Mouse (Mus musculus): ENCODE data around the gene Prap1. TPM values are rescaled to one million over a fixed set of nuclear protein-coding genes. Genes with fewer than 3 reads are reported as not detected.

The Prap1 gene
- 487 and 598 TPM in 2 replicates for polyA plus RNA-seq (2015; fragmentation: Nextera tagmentation; extraction: Ambion mirVana)

DNA sequence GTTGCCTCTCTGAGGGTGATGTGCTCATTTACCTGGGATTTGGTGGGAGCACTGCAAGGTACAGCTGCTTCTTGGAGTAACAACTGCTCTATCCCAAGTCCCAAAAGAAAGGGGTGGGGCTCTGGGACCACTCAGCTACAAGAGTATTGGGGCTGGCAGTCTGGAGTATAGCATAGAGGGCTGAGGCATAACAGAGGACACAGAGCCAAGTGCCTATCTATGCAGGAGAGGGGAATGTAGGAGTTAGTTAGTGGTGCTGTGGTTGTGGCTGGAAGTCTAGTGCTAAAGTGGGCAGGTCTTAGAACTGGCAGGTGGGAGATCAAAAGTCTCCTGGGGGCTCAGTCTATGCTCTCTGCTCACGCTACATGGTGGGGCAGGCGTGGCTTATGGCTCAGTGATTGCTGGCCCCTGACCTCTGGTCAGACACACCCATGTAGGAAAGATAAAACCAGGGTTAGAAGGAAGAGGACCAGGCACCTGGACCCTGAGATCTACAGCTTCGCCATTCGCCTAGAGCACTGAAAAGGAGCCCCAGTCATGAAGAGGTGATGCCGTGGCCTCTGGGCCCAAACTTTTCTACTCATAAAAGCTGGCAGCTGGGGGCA lies at the start of gene Prap1:
TSS of gene Prap1 (plus strand) at position 472 of the 605 bp plus-strand sequence.
- H3K4me3 ChIP-seq (replicated peaks) = peak within 1 kb of the TSS; percentile 30
- H3K27me3 ChIP-seq (replicated peaks) = no peaks in the 10 kb centered on the region
- H3K4me2 ChIP-seq (replicated peaks) = peak within 1 kb of the TSS; percentile 47
- peak within 1 kb of the TSS; percentile 62; the same call in 1 of the 2 replicates for H3K27ac ChIP-seq
- ATAC-seq = peak; percentile 82
- H3K4me1 ChIP-seq (replicated peaks) = 0 out of 2 replicates have a peak, but pooled peaks cover 13% of the 10 kb centered on the region
- H3K36me3 ChIP-seq = no peaks in the 10 kb centered on the region
- no peak within 1 kb of the TSS for H3K9ac ChIP-seq
- no peaks in the 10 kb centered on the region for H3K9me3 ChIP-seq
- 53% methylated on average over 5 of the region's 5 CpGs for WGBS

DNA sequence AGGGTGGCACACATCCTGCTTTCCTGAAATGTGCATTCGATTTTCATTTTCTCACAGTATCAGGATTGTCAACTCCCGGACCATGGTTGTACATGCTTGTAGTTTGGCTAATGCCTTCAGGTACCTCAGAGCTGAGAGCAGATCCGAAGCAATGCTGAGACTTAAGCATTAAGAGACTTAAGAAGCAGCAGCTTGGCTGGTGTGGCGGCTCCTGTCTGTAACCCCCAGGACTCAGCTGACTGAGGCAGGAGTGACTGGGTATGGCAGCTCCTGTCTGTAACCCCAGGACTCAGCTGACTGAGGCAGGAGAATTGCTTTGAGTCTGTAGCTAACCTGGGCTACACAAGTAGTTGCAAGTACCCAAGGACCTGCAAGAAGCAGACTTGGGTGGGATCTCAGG lies 47.6 kb upstream of the Prap1 start:
- no peak for ATAC-seq
- Histone ChIP-seq H3K4me3 (replicated peaks) (no peak overlapping the region), H3K4me2 (replicated peaks) (no peak overlapping the region), H3K9me3 (no peaks in the 10 kb centered on the region), H3K27me3 (replicated peaks) (peaks cover 61% of the 10 kb centered on the region), H3K27ac (no peak overlapping the region), H3K4me1 (replicated peaks) (peaks cover 23% of the 10 kb centered on the region), H3K9ac (no peak overlapping the region), H3K36me3 (peaks cover 8% of the 10 kb centered on the region; the same call in 1 of the 2 replicates)
- 69% methylated on average over 4 of the region's 4 CpGs for WGBS

DNA sequence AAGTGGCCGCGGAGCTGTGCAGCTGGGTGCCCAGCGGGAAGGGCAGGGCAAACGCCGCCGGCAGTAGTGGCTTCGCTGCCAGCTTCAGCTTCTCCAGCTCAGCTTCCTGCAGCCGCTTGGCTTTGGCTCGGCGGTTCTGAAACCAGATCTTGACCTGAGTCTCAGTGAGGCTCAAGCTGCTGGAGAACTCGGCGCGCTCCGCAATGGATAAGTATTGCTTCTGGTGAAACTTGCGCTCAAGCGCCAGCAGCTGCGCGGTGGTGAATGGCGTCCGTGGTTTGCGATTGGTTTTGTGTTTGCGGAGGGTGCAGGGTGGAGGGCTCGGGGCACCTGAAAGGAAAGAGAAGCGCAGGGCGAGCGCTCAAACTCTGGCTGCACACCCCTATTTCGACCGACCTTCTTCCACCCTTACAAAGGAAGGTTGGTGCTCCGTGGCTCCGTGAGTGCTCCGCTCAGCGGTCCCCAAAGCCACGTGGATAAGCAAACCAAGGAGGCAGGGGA lies 45.3 kb upstream of the Prap1 start:
- ATAC-seq = no peak
- WGBS = under 1% methylated on average over 33 of the region's 33 CpGs
- Histone ChIP-seq H3K9ac (no peak overlapping the region), H3K4me3 (replicated peaks) (peak overlapping the region; percentile 44), H3K27ac (no peak overlapping the region), H3K4me2 (replicated peaks) (peak overlapping the region; percentile 90), H3K36me3 (no peaks in the 10 kb centered on the region), H3K9me3 (no peaks in the 10 kb centered on the region), H3K4me1 (replicated peaks) (peaks cover 23% of the 10 kb centered on the region), H3K27me3 (replicated peaks) (peaks cover 80% of the 10 kb centered on the region)

DNA sequence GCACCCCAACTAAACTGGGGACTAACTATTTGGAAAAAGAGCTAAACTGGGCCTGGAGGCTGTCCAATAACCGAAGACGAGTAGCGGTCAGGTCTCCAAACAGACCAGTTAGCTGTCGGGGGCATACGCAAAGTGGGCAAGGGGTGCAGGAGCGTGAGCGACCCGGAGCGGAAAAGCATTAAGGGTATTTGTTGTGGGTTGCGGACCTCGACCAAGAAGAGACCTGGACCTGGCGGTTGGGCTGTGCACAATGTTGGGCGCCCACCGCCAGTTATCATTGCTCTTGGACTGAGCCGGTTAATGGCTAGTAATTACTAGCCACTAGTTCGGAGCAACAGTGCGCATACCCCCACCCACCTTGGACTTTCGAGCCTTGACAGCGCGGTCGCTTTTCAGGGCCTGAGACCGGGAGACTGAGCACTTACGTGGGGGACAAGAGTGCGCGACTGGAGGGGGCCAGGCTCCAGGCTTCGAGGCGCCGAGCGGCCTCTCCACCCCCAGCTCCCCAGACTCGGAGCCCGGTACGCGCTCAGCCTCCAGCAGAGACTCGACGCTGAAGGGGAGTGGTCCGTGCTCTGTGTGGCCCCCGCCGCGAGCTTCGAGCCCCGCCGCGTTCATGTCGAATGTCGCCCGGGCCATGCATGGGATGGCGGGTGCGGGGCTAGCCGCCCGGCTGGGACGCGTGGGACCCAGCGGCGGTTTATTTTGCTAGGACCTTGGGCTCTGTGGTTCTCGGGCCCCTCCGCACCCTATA lies 44.7 kb upstream of the Prap1 start, which contains the start of gene Msx3:
TSS of gene Msx3 (minus strand) at position 729 of the 754 bp plus-strand sequence.
- 1% methylated on average over 56 of the region's 56 CpGs for WGBS
- Histone ChIP-seq H3K4me3 (replicated peaks) (peak within 1 kb of the TSS; percentile 44), H3K9me3 (no peaks in the 10 kb centered on the region), H3K9ac (no peak within 1 kb of the TSS), H3K27me3 (replicated peaks) (peaks cover 86% of the 10 kb centered on the region), H3K4me2 (replicated peaks) (peak within 1 kb of the TSS; percentile 90), H3K36me3 (no peaks in the 10 kb centered on the region), H3K27ac (no peak within 1 kb of the TSS), H3K4me1 (replicated peaks) (peaks cover 23% of the 10 kb centered on the region)
- ATAC-seq = peak; percentile 34

DNA sequence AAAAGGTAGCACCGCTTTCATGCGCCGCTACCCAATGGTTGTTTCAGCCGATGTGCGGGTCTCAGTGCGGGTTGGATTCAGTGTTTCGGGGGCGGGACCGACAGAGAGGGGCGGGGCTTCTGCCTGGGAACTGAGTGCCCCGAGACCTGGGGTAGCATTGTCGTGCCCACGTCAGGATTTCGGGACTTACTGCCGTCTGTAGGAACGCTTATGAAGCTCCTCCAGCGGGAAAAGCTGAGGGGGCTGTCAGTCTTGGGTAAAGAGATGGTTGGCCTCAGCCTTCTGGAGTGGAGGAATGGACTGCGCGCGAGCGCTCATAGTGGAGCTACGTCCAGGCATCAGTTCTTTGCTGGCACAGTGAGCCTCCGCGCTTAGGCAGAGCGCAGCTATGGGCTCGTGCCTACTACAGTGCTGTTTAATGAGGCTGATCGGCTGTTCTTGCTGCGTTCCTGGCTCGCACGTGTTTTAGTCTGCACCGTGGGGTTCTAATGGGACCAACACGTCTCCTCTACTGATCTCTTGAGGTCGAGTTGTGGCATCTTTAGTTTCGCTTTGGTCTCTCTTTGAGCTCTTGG lies 44.0 kb upstream of the Prap1 start:
- ATAC-seq = peak; percentile 61
- no peaks in the 10 kb centered on the region for H3K9me3 ChIP-seq
- H3K27me3 ChIP-seq (replicated peaks) = peaks cover 84% of the 10 kb centered on the region
- peak overlapping the region; percentile 44 for H3K4me3 ChIP-seq (replicated peaks)
- H3K4me1 ChIP-seq (replicated peaks) = peaks cover 23% of the 10 kb centered on the region
- peak overlapping the region; percentile 90 for H3K4me2 ChIP-seq (replicated peaks)
- H3K36me3 ChIP-seq = no peaks in the 10 kb centered on the region
- no peak overlapping the region for H3K27ac ChIP-seq
- WGBS = under 1% methylated on average over 34 of the region's 34 CpGs
- H3K9ac ChIP-seq = no peak overlapping the region

DNA sequence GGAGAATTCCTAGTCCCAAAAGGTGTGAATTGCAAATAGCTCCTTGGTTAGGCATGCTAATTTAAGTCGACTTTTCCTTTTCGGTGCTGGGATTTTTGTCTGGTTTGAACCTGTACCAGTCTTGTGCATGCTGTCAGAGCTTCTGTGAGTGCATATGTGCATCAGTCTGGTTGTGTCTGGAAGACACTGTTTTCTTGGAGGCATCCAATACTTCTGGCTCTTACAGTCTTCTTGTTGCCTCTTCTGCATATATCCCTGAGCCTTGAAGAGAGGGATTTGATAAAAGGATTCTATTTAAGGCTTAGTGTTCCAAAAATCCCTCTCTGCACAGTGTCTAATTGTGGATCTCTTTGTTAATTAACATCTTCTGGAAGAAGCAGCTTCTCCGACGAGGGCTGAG lies 39.1 kb upstream of the Prap1 start:
- Histone ChIP-seq H3K36me3 (no peaks in the 10 kb centered on the region), H3K9me3 (no peaks in the 10 kb centered on the region), H3K9ac (no peak overlapping the region), H3K4me3 (replicated peaks) (no peak overlapping the region), H3K27me3 (replicated peaks) (peaks cover 72% of the 10 kb centered on the region), H3K4me2 (replicated peaks) (no peak overlapping the region), H3K27ac (no peak overlapping the region), H3K4me1 (replicated peaks) (peaks cover 15% of the 10 kb centered on the region)
- ATAC-seq = no peak
- WGBS = 80% methylated on average over 4 of the region's 4 CpGs

DNA sequence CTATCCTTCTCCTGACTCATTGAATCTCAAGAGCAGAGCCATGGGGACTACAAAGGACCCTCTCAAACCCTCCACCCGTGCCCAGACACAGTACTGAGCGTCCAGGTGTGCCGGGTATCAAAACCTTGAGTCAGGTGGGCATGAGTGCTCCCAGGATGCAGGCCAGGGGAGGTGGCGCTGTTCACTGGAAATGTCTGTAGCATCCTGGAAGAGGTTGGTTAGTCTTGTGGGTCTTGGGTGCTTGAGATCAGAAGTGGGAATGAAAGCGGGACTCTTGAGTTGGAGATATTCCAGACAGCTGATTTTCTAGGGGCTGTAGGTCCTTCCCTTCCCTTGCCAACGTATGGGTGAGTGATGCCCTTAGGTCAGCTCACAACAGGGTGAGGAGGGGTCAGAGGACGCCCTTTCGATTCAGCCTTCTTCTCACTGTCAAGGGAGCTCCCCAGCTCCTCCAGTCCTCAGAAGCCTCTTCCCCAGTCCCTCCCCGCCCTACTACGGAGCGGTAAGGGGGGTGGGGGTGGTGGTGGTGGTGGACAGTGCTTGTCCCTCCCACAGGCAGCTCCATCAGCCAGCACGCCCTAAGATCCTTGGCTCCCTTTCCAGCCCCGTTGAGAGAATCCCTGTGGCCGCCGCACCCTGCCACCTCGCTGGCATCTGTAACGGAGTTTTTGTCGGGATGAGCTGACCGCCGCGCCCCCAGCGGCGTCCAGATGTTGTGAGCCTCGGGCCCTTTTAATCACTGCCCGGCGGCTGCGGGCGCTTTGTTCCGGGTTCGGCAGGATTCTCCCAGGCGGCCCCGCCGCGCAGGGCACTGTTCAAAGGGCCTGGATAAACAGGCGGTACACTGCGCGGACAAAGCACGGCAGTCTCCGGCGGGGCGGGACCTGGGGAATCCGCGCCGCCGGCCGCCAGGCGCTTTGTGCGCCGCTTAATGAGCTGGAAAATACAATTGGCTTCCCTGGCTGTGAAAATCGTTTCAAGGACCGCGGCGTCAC lies 35.5 kb upstream of the Prap1 start:
- Histone ChIP-seq H3K27ac (no peak overlapping the region), H3K4me2 (replicated peaks) (peak overlapping the region; percentile 91), H3K4me1 (replicated peaks) (peaks cover 23% of the 10 kb centered on the region), H3K4me3 (replicated peaks) (peak overlapping the region; percentile 43), H3K36me3 (no peaks in the 10 kb centered on the region), H3K9ac (peak overlapping the region; percentile 45), H3K27me3 (replicated peaks) (peaks cover 78% of the 10 kb centered on the region), H3K9me3 (no peaks in the 10 kb centered on the region)
- 3% methylated on average over 53 of the region's 53 CpGs for WGBS
- ATAC-seq = peak; percentile 60

DNA sequence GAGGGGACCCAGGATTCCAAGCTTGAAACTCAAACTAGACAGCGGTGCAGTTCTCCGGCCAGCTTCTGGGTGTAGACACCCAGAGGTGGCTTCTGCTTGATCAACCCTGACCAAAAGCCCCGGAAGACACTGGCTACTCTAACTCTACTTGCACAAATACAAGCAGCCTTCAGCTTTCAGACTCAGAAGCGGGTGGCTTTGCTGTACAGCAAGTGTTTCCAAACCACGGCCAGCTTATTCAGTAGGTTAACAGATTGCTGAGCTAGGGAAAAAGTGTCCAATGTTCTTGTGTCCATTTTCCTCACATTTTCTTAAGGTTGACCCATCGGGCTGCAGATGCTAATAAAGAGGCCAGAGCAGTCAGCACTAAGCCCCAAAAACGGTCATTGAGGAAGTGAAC lies 34.7 kb upstream of the Prap1 start:
- peaks cover 23% of the 10 kb centered on the region for H3K4me1 ChIP-seq (replicated peaks)
- peaks cover 75% of the 10 kb centered on the region for H3K27me3 ChIP-seq (replicated peaks)
- H3K9me3 ChIP-seq = no peaks in the 10 kb centered on the region
- no peak overlapping the region for H3K27ac ChIP-seq
- H3K9ac ChIP-seq = peak overlapping the region; percentile 45; the same call in 1 of the 2 replicates
- WGBS = 33% methylated on average over 7 of the region's 7 CpGs
- no peaks in the 10 kb centered on the region for H3K36me3 ChIP-seq
- H3K4me3 ChIP-seq (replicated peaks) = peak overlapping the region; percentile 43
- ATAC-seq = no peak
- peak overlapping the region; percentile 91 for H3K4me2 ChIP-seq (replicated peaks)

DNA sequence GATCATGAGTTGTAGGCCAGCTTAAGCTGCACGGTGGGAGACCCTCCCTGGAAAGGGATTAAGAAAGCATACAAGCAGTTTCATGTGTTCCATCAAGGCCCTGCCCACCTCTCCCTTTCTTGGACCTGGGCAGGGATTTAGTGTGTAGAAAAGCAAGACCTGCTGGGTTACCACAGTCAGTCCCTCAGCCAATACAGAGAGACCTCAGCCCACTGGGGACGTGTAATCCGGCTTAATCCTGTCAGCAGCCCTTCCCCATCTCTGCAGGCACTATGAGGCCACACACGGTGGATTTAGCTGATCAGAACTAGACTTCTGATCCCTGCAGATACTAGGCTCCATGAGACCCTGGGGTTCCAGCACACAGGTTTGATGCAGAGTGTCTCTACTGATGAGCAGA lies 33.6 kb upstream of the Prap1 start:
- Histone ChIP-seq H3K27me3 (replicated peaks) (peaks cover 84% of the 10 kb centered on the region), H3K9me3 (no peaks in the 10 kb centered on the region), H3K27ac (no peak overlapping the region), H3K9ac (no peak overlapping the region), H3K4me1 (replicated peaks) (peaks cover 23% of the 10 kb centered on the region), H3K4me2 (replicated peaks) (no peak overlapping the region), H3K4me3 (replicated peaks) (no peak overlapping the region), H3K36me3 (no peaks in the 10 kb centered on the region)
- ATAC-seq = no peak
- WGBS = 47% methylated on average over 4 of the region's 4 CpGs

DNA sequence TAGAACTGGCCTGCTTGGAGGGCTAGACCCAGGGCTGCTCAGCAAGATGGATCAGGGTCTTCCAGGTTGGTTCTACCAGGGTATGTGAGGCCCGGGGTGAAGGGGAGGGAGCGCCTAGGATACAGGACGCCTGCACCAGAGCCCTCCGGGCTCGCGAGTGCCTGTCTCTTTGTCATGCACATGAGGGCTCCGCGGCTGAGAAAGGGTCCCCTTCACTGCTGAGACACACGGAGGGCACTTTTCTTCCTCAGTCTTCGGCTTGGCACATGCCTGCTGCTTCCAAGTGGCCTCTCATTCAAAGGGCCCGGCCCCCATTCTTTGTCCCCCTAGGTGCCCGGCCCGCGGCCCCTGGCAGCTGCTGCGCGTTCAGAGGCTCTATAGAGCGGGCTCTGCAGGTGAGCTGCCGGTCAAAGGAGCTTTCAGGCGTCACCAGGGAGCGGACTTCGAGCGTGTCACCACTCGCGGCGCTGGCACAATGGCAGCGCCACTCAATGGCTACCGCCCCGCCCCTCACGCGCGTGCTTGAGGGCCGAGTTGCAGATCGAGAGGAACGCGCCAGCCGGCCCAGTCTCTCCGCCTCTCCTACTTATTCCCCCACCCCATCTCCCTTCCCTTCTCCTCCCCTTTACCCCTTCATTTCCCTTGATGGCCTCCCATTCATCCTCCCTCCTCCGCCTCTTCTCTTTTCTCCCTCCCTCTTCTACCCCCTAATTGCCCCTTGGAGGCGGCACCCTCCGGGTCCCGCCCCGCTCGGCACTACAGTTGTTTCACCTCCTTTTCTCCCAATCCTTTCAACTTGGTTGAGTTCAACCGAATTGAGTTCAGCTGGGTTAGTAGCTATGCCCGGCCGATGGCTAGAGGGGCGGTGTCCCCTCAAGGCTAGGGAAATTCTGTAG lies 32.0 kb upstream of the Prap1 start:
- H3K36me3 ChIP-seq = no peaks in the 10 kb centered on the region
- ATAC-seq = peak; percentile 40
- peak overlapping the region; percentile 36 for H3K4me3 ChIP-seq (replicated peaks)
- WGBS = under 1% methylated on average over 47 of the region's 47 CpGs
- no peaks in the 10 kb centered on the region for H3K9me3 ChIP-seq
- H3K4me1 ChIP-seq (replicated peaks) = peaks cover 23% of the 10 kb centered on the region
- no peak overlapping the region for H3K27ac ChIP-seq
- H3K9ac ChIP-seq = peak overlapping the region; percentile 14; the same call in 1 of the 2 replicates
- peaks cover 87% of the 10 kb centered on the region for H3K27me3 ChIP-seq (replicated peaks)
- peak overlapping the region; percentile 86 for H3K4me2 ChIP-seq (replicated peaks)

DNA sequence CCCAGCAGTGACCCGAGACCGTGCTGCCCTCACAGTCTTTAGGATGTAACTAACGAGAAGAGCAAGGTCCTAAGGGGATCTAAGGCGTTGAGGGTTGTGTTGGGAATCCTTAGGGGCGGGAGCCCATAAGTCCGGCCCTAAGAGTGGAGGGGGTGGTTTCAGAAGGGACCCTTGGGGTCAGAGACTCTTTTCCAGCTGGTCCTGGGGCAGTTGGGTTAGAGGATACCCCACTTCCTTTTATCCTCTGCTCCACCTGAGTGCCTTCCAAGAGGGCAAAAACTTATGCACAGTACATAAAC lies 31.4 kb upstream of the Prap1 start:
- no peaks in the 10 kb centered on the region for H3K9me3 ChIP-seq
- H3K4me2 ChIP-seq (replicated peaks) = peak overlapping the region; percentile 86
- H3K27ac ChIP-seq = no peak overlapping the region
- no peak for ATAC-seq
- H3K4me1 ChIP-seq (replicated peaks) = peaks cover 23% of the 10 kb centered on the region
- H3K27me3 ChIP-seq (replicated peaks) = peaks cover 81% of the 10 kb centered on the region
- H3K4me3 ChIP-seq (replicated peaks) = peak overlapping the region; percentile 36
- H3K9ac ChIP-seq = no peak overlapping the region
- 3% methylated on average over 6 of the region's 6 CpGs for WGBS
- H3K36me3 ChIP-seq = no peaks in the 10 kb centered on the region
